Mouse (Mus musculus) liver, embryonic 14 days (tissue): ENCODE measurements around the gene Olfr507. TPM values are rescaled to one million over a fixed set of nuclear protein-coding genes. Genes with fewer than 3 reads are reported as not detected.

Experiments
- polyA plus RNA-seq: library from polyadenylated mRNA; depleted of rRNA; stranded (reverse); fragments of >200 nt; gene quantifications from 2 replicates; pipeline ENCODE4 v1.2.3, GENCODE M21; 2012; rRNA removed

The Olfr507 gene
- not detected in 2 replicates for polyA plus RNA-seq

DNA sequence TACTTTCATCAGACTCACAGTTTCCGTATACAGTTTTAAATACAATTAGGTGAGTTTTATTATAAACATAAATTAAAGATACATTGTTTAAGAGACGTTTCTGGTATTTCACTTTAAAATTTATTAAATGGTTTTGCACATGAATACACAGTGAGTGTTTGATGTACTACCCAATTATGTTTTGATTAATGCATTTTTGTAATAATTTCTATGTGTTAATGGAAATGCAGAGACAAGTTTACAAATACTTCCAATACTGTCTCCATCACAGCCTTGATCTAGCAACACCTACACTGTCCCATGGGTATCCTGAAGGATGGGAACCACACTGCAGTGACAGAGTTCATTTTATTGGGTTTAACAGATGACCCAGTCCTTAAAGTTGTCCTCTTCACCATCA lies at the start of gene Olfr507:
Gene Olfr507, plus strand, starts transcription at position 301 of the 400 bp plus-strand sequence.

DNA sequence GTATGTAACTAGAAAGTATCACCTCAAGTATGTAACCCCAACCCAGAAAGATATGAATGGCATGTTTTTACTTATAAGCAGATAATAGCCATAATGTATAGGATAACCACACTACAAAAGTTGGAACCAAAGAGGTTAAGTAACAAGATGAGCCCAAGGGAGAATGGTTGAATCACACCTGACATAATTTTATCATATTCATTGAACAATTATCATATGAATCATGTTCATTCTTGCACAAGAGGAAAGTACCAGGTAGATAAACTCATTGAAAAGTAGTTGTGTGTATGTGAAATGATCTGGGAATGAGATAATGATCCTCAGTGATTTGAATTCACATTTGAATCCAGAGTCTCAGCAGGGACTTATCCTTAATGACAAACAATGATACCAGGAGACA lies 11.1 kb upstream of the Olfr507 start, which contains the start of gene Olfr506:
Gene Olfr506, plus strand, starts transcription at position 301 of the 400 bp plus-strand sequence.

DNA sequence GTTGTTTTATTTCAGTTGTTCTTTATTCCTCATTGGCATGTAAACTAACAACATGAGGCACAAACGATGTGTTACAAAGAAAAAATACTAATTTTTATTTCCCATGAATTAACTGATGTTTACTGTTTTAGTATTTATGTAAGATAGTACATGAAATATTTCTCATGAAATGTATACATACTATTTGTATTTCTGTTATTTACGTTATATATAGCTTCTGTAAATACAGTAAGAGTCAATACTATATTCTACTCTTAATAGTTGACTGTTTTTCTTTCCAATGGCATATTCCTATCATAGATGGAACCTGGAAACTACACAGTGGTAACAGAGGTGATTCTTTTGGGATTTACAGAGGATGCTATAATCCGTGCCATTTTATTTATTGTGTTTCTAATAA lies 8.1 kb downstream of the Olfr507 start, which contains the start of gene Olfr508:
Gene Olfr508, plus strand, starts transcription at position 301 of the 400 bp plus-strand sequence.

DNA sequence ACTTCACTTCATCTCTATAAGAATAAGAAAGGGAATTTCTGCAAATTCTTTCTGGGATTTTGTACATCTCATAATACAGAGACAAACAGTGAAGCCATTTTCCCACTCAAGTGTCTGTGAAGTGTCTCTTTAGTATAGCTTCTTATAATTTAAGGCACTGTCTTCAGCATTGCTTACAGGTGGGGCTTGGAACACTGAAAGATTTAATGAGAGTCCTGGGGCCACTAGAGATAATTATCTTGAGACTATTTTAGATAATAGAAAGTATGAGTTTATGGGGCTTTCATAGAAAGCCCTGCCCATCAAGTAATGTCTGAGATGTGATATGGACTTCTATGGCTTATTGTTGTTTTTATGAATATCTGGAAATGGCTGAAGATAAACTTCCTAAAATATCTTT lies 30.2 kb downstream of the Olfr507 start, which contains the start of gene Olfr509:
Gene Olfr509, minus strand, starts transcription at position 101 of the 400 bp plus-strand sequence.

DNA sequence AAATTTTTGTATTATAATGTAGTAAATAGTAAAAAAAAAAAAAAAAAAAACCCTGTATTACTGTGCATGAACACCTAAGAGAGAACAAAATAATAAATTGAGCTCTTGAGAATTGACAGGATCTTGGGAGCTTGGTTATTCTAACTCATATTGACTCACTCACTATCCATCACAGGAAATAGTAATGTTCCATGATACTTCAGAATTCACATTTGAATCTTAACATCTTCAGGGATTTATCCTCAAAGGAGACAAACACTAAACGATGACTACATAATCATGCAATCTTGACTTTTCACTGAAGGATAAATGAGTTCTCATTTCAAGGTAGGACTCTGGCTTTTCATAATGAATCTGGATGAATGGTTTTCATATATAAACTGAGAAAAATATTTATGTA lies 44.5 kb downstream of the Olfr507 start, which contains the start of gene Olfr510:
Gene Olfr510, plus strand, starts transcription at position 301 of the 400 bp plus-strand sequence.

Other genes with a start within 250 kb of the Olfr507 start
- gene Olfr495, start 228.6 kb upstream of the Olfr507 start, polyA plus RNA-seq = not detected in 2 replicates
- not detected in 2 replicates for gene Olfr497, start 201.4 kb upstream of the Olfr507 start, polyA plus RNA-seq
- not detected in 2 replicates for gene Olfr498, start 156.5 kb upstream of the Olfr507 start, polyA plus RNA-seq
- not detected in 2 replicates for gene Olfr502, start 96.7 kb upstream of the Olfr507 start, polyA plus RNA-seq
- not detected in 2 replicates for gene Olfr503, start 77.3 kb upstream of the Olfr507 start, polyA plus RNA-seq
- gene Olfr504, start 56.0 kb upstream of the Olfr507 start, polyA plus RNA-seq = not detected in 2 replicates
- gene Olfr506, start 11.0 kb upstream of the Olfr507 start, polyA plus RNA-seq = not detected in 2 replicates
- not detected in 2 replicates for gene Olfr508, start 8.2 kb downstream of the Olfr507 start, polyA plus RNA-seq
- not detected in 2 replicates for gene Olfr509, start 30.1 kb downstream of the Olfr507 start, polyA plus RNA-seq
- not detected in 2 replicates for gene Olfr510, start 44.6 kb downstream of the Olfr507 start, polyA plus RNA-seq
- not detected in 2 replicates for gene Olfr512, start 91.5 kb downstream of the Olfr507 start, polyA plus RNA-seq
- not detected in 2 replicates for gene Olfr513, start 129.2 kb downstream of the Olfr507 start, polyA plus RNA-seq
- gene Olfr514, start 204.2 kb downstream of the Olfr507 start, polyA plus RNA-seq = not detected in 2 replicates
- not detected in 2 replicates for gene Olfr516, start 228.7 kb downstream of the Olfr507 start, polyA plus RNA-seq